Mouse (Mus musculus) liver, adult 2 months (tissue): Measurements from ENCODE around the gene Foxn2. TPM values are rescaled to one million over a fixed set of nuclear protein-coding genes. Genes with fewer than 3 reads are reported as not detected.

Experiments
- DNase-seq: peaks from one replicate; pipeline ENCODE4 v3.0.0-alpha.2; 2011; ENCODE audit warnings: low read depth, low spot score; ENCODE audit errors: extremely low read depth
- H3K27ac ChIP-seq: fragments of 200-500 bp; replicated peaks from 2 replicates; pipeline ENCODE4 v1.5.1; 2012; ENCODE audit warnings: low read depth, mild to moderate bottlenecking, control low read depth, inconsistent platforms, low read length; ENCODE audit not compliant: insufficient read depth
- H3K27me3 ChIP-seq: fragments of 200-500 bp; 2 replicates; pipeline ENCODE4 v1.6.1; 2012; ENCODE audit warnings: mild to moderate bottlenecking, moderate library complexity, low read length, inconsistent platforms; ENCODE audit not compliant: control insufficient read depth, insufficient read depth
- H3K36me3 ChIP-seq: fragments of 200-500 bp; 2 replicates; pipeline ENCODE4 v1.6.1; 2012; ENCODE audit warnings: low read length, inconsistent platforms; ENCODE audit not compliant: control insufficient read depth, insufficient read depth
- H3K4me1 ChIP-seq: fragments of 200-500 bp; 2 replicates; pipeline ENCODE4 v1.6.1; 2011; ENCODE audit warnings: low read length; ENCODE audit not compliant: control insufficient read depth, insufficient read depth
- H3K4me3 ChIP-seq: fragments of 200-500 bp; 2 replicates; pipeline ENCODE4 v1.5.1; 2011; ENCODE audit warnings: low read depth, mild to moderate bottlenecking, control low read depth, low read length, moderate library complexity; ENCODE audit not compliant: insufficient read depth
- H3K79me2 ChIP-seq: fragments of 200-500 bp; 2 replicates; pipeline ENCODE4 v1.6.1; 2012; ENCODE audit warnings: inconsistent platforms, mild to moderate bottlenecking, low read length, moderate library complexity; ENCODE audit not compliant: control insufficient read depth, insufficient read depth
- H3K9ac ChIP-seq: fragments of 200-500 bp; 2 replicates; pipeline ENCODE4 v1.6.1; 2012; ENCODE audit warnings: low read depth, mild to moderate bottlenecking, control low read depth, inconsistent platforms, low read length
- CTCF ChIP-seq: fragments of 200-500 bp; IDR thresholded peaks from 2 replicates; pipeline ENCODE4 v1.5.1; 2011; ENCODE audit warnings: low read depth, low read length, control low read depth
- POLR2A ChIP-seq: fragments of 200-500 bp; IDR thresholded peaks from 2 replicates; pipeline ENCODE4 v1.6.1; 2011; ENCODE audit warnings: low read length, control low read depth; ENCODE audit not compliant: insufficient read depth; ENCODE audit errors: extremely low read depth
- WGBS: fragments of 180-500 bp; shearing (Covaris S2); methylation state at CpG from one replicate; pipeline ENCODE4 v1.1.7; 2018; 5-methylcytosine and 5-hydroxymethylcytosine counted together
- polyA plus RNA-seq: library from polyadenylated mRNA; depleted of rRNA; stranded (reverse); fragments of >200 nt; gene quantifications from 2 replicates; pipeline ENCODE4 v1.2.3, GENCODE M21; 2012
- total RNA-seq: library from RNA; depleted of rRNA; stranded (reverse); fragments of >200 nt; gene quantifications from 2 replicates; pipeline ENCODE4 v1.2.3, GENCODE M21; 2014

Gene Foxn2
- total and polyA plus RNA-seq, 2 experiments: 2.9 to 12.3 TPM

DNA sequence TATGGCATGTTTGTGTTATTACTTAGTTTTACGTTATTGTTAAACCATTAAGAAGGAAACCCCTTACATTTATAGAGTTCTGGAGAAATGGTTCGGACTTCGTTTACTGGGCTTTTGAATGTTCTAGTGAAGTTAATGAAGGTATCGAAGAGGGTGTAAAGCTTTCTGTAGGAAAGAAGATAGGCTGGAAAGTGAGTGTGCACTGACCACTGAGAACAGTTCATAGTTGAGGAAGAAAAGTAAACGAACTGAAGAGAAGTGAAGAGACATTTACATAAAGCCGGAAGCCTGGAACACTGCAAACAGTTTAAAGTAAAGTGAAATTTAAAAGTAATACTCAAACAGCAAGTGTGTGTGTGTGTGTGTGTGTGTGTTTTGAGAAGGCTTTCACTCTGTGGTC is 2.1 kb downstream of the Foxn2 start:
- no peaks in the 10 kb centered on the region for H3K36me3 ChIP-seq
- H3K27ac ChIP-seq: no peak overlapping the region
- no peak for TF ChIP-seq CTCF
- no peak for TF ChIP-seq POLR2A
- peaks cover 25% of the 10 kb centered on the region; the same call in 1 of the 2 replicates for H3K79me2 ChIP-seq
- peaks cover 6% of the 10 kb centered on the region for H3K4me1 ChIP-seq
- WGBS: 18% methylated on average over 6 of the region's 6 CpGs
- no peak overlapping the region for H3K9ac ChIP-seq
- DNase-seq: peak; percentile 37
- no peaks in the 10 kb centered on the region for H3K27me3 ChIP-seq
- H3K4me3 ChIP-seq: peak overlapping the region; percentile 30; the same call in 1 of the 2 replicates

DNA sequence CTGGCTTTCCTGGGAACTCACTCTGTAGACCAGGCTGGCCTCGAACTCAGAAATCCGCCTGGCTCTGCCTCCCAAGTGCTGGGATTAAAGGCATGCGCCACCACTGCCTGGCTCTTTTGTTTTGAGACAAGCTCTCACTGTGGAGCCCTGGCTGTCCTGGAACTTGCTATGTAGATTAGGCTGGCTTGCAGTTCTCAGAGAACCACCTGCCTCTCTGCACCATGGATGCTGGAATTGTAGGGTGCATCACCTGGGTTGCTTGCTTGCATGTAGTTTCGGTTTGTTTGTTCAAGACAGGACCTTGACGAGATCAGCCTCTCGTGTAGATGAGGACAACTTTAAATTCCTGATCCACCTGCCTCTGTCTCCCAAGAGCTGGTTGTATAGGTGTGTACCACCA is 2.7 kb downstream of the Foxn2 start:
- no peak for DNase-seq

DNA sequence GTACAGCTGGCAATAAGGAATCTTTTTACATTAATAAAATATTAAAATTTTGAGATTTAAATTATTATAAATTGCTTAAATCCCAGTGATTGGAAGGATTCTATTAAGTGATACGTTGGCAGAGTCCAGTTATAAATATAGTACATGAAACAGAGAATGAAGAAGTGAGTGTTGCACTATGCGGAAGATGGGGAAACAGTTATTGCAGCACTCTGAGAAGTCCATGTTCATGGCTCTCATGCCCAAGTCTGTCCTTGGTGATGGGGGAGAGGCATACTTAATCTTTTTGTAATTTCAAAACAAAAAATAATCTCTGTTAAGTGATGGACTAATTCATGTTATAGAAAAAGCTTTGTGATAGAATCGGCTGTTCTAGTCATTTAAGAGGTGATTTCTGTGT is 17.6 kb downstream of the Foxn2 start:
- Histone ChIP-seq H3K27ac (no peak overlapping the region), H3K4me3 (no peak overlapping the region), H3K79me2 (peaks cover 5% of the 10 kb centered on the region; the same call in 1 of the 2 replicates), H3K4me1 (peaks cover 10% of the 10 kb centered on the region), H3K9ac (no peak overlapping the region), H3K36me3 (no peaks in the 10 kb centered on the region), H3K27me3 (no peaks in the 10 kb centered on the region)
- no peak for TF ChIP-seq CTCF
- no peak for TF ChIP-seq POLR2A
- 89% methylated on average over 3 of the region's 3 CpGs for WGBS
- no peak for DNase-seq

More for the DNA sequence above, 2.7 kb downstream of the Foxn2 start:
- H3K4me3 ChIP-seq: no peak overlapping the region
- H3K27me3 ChIP-seq: no peaks in the 10 kb centered on the region
- 48% methylated on average over 6 of the region's 6 CpGs for WGBS
- peaks cover 6% of the 10 kb centered on the region for H3K4me1 ChIP-seq
- no peak overlapping the region for H3K27ac ChIP-seq
- H3K79me2 ChIP-seq: peaks cover 31% of the 10 kb centered on the region; the same call in 1 of the 2 replicates
- no peaks in the 10 kb centered on the region for H3K36me3 ChIP-seq
- H3K9ac ChIP-seq: no peak overlapping the region
- no peak for TF ChIP-seq CTCF
- no peak for TF ChIP-seq POLR2A

DNA sequence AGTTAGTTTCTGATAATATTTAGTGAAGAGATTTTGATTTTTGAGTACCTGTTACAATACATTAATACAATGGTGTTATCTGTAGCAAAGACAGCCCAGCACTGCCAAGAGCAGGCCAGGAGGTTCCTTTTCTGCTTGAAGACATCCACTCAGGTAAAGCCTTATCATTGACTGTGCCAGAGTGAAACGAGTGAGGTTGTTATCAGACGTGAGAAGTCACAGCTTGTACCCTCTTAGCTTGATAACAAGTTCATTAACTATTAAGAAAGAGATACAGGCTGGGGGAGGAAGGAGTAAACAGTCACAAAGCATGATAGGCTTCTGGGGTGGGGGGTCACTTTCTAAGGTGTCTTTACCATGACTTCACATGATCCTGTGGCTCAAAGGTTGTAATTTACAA is 19.0 kb downstream of the Foxn2 start:
- Histone ChIP-seq H3K4me1 (peaks cover 16% of the 10 kb centered on the region), H3K9ac (no peak overlapping the region), H3K27me3 (no peaks in the 10 kb centered on the region), H3K27ac (peak overlapping the region; percentile 85), H3K4me3 (no peak overlapping the region), H3K79me2 (peaks cover 8% of the 10 kb centered on the region; the same call in 1 of the 2 replicates), H3K36me3 (peaks cover 1% of the 10 kb centered on the region; the same call in 1 of the 2 replicates)
- 9% methylated on average over 2 of the region's 2 CpGs for WGBS
- DNase-seq: peak; percentile 40
- no peak for TF ChIP-seq CTCF
- TF ChIP-seq POLR2A: no peak

DNA sequence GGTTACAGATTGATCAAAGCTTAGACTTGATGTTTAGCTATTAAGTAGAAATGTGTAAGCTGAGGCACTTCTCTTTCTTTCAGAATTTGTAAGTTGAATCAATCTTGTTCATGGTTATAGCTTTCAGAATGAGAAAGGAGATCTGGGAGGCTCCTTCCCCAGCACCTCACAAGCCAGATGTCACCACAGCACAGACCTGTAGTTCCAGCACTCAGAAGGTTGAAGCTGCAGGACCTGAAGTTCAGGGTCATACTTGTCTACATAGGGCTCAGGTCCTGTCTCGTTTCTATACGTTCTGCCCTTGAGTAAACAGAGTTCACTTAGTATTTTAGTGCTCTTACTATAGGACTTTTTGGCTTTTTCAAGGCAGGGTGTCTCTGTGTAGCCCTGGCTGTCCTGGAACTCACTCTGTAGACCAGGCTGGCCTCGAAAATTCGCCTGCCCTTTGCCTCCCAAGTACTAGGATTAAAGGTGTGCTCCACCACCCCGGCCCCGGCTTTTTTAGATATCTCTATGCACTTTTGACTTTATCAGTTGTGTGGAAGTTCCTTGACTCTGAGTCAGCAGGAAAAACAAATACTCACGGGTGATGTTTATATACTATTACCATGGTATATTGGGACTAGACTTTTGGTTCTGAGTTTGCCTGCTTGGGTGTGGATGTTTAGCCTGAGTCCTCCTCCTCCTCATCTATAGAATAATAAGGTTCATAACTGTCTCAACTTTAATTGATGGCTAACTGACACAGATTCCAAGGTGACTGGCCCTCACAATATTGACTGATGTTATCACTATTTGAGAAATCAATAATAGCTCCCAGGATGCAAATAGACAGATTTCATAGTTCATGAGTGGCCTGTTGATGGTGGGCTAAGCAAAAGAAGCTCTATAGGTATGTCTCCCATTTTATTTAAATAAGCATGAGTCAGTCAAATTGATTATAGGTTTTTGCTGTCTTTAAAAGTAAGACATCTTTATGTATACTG is 19.7 kb downstream of the Foxn2 start:
- Histone ChIP-seq H3K79me2 (peaks cover 8% of the 10 kb centered on the region; the same call in 1 of the 2 replicates), H3K4me1 (peaks cover 16% of the 10 kb centered on the region), H3K27me3 (no peaks in the 10 kb centered on the region), H3K4me3 (no peak overlapping the region), H3K27ac (peak overlapping the region; percentile 85), H3K9ac (no peak overlapping the region), H3K36me3 (peaks cover 1% of the 10 kb centered on the region; the same call in 1 of the 2 replicates)
- DNase-seq: peak; percentile 87
- TF ChIP-seq CTCF: no peak
- WGBS: 13% methylated on average over 7 of the region's 7 CpGs

DNA sequence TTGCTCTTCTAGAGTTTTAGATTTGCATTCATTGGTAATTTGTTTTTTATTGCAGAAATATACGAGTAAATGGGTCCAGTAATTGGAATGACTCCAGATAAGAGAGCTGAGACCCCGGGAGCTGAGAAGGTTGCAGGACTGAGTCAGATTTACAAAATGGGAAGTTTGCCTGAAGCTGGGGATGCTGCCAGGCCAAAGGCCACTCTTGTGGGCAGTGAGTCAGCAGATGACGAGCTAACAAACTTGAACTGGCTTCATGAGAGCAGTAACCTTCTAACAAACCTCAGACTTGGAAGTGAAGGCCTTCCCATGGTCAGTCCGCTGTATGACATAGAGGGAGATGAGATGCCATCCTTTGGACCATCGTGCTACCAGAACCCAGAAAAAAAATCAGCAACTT is 22.1 kb downstream of the Foxn2 start:
- peak; percentile 92 for DNase-seq
- H3K4me1 ChIP-seq: peaks cover 18% of the 10 kb centered on the region
- TF ChIP-seq CTCF (no peak), POLR2A (no peak)

More for the DNA sequence above, 22.1 kb downstream of the Foxn2 start:
- Histone ChIP-seq H3K79me2 (peaks cover 13% of the 10 kb centered on the region; the same call in 1 of the 2 replicates), H3K27me3 (no peaks in the 10 kb centered on the region), H3K9ac (no peak overlapping the region), H3K27ac (peak overlapping the region; percentile 81), H3K36me3 (peaks cover 4% of the 10 kb centered on the region; the same call in 1 of the 2 replicates), H3K4me3 (no peak overlapping the region)
- WGBS: 6% methylated on average over 5 of the region's 5 CpGs
